Comparison of ENCODE assay signal across 24 mouse cellular contexts in genomic region chr1:59497741-59498613, GRCm38 (mm10). TPM values are rescaled to one million over a fixed set of nuclear protein-coding genes. Genes with fewer than 3 reads are reported as not detected.
A peak's percentile ranks its signal among the peaks of the same experiment; 100 is the strongest.
DNase-seq lines count a peak whose midpoint lies in the region; ATAC-seq and TF ChIP-seq lines count a peak whose summit lies in the region.
"Had no signal": no experiment of that assay in that cellular context is flagged by ENCODE, and none has a peak within 500 bp of the region (broad histone marks: within the 10 kb centered on the region; RNA-seq: fewer than 3 reads in every experiment).

No protein-coding gene starts in this region.

- DNase-seq in lung, adult 18-20 months, result no peak
- DNase-seq in ovary, postnatal 14 days (ENCODE audit: low spot score), result no peak
- DNase-seq in cerebellum, adult 2 months, result no peak
- DNase-seq in heart, postnatal 10 days, result no peak
- DNase-seq: adrenal gland, adult 8-10 months; cerebellum, postnatal 14 days; embryo, embryonic 11 days; forebrain, postnatal 0 days; gastrocnemius, postnatal 10 days; heart, adult 18-20 months; heart, postnatal 4 days; kidney, adult 18-20 months; layer of hippocampus, postnatal 36 days; right cerebral cortex, postnatal 4 days had no signal

- no peak overlapping the region for H3K4me3 ChIP-seq in lung, embryonic 16.5 days (ENCODE audit: low read length)
- no peak overlapping the region for H3K4me3 ChIP-seq in liver, embryonic 12.5 days
- no peak overlapping the region for H3K4me3 ChIP-seq in cerebellum, adult 2 months (replicated peaks; ENCODE audit: insufficient read depth, low read depth, low read length)
- H3K4me3 ChIP-seq: hindbrain, embryonic 15.5 days; layer of hippocampus, adult 2 months; limb, embryonic 15.5 days had no signal

- intact Hi-C loops in heart, postnatal 10 days (cut with DNase I), result no loop called here

- 44% methylated on average over 6 of the region's 6 CpGs for WGBS in lung, embryonic 16.5 days
- WGBS in liver, embryonic 12.5 days (ENCODE audit: insufficient replicate concordance), result 36% methylated on average over 6 of the region's 6 CpGs
- 92% methylated on average over 6 of the region's 6 CpGs for WGBS in cerebellum, adult 2 months

- TF ChIP-seq POLR2A in cerebellum, adult 2 months (IDR thresholded peaks at IDR 0.05; ENCODE audit: borderline replicate concordance, insufficient read depth, low read length), result no peak

- peak; percentile 78 for ATAC-seq in lung, embryonic 16.5 days (ENCODE audit: low read depth)
- peak; percentile 58; the same call in 1 of the 2 replicates for ATAC-seq in erythroid progenitor cell, adult 5-6 weeks (replicated peaks; ENCODE audit: low FRiP score, poor library complexity, severe bottlenecking)
- ATAC-seq in liver, embryonic 12.5 days, result peak; percentile 71
- ATAC-seq in megakaryocyte-erythroid progenitor cell, adult 5-6 weeks (replicated peaks; ENCODE audit: low FRiP score, low TSS enrichment, poor library complexity, severe bottlenecking), result peak; percentile 84
- ATAC-seq: forebrain, postnatal 0 days had no signal

- H3K27ac ChIP-seq in lung, embryonic 16.5 days (ENCODE audit: low read length), result peak overlapping the region; percentile 61; the same call in 1 of the 2 replicates
- H3K27ac ChIP-seq in liver, embryonic 12.5 days, result peak overlapping the region; percentile 58
- H3K27ac ChIP-seq in cerebellum, adult 2 months (ENCODE audit: insufficient read depth, low read length), result no peak overlapping the region
- H3K27ac ChIP-seq: hindbrain, embryonic 15.5 days; kidney, postnatal 0 days; layer of hippocampus, adult 2 months; limb, embryonic 15.5 days had no signal

- no peaks in the 10 kb centered on the region for H3K27me3 ChIP-seq in lung, embryonic 16.5 days (ENCODE audit: control insufficient read depth, insufficient read depth, low read depth, low read length)
- H3K27me3 ChIP-seq in liver, embryonic 12.5 days (replicated peaks), result no peaks in the 10 kb centered on the region
- H3K27me3 ChIP-seq in cerebellum, adult 2 months (ENCODE audit: control insufficient read depth, insufficient read depth, low read length), result no peaks in the 10 kb centered on the region
- H3K27me3 ChIP-seq: hindbrain, embryonic 15.5 days; limb, embryonic 15.5 days had no signal

- H3K9me3 ChIP-seq in lung, embryonic 16.5 days (ENCODE audit: control insufficient read depth, low read length), result no peaks in the 10 kb centered on the region
- no peaks in the 10 kb centered on the region for H3K9me3 ChIP-seq in liver, embryonic 12.5 days (replicated peaks)
- H3K9me3 ChIP-seq: hindbrain, embryonic 15.5 days; limb, embryonic 15.5 days had no signal

- no peak for TF ChIP-seq CTCF in cerebellum, adult 2 months (IDR thresholded peaks at IDR 0.05; ENCODE audit: borderline replicate concordance, insufficient read depth, low read depth, low read length)

- peaks cover 6% of the 10 kb centered on the region for H3K4me1 ChIP-seq in lung, embryonic 16.5 days (replicated peaks; ENCODE audit: control insufficient read depth, insufficient read depth, low read length)
- H3K4me1 ChIP-seq in liver, embryonic 12.5 days, result peaks cover 36% of the 10 kb centered on the region
- H3K4me1 ChIP-seq in cerebellum, adult 2 months (ENCODE audit: control insufficient read depth, insufficient read depth, low read length), result no peaks in the 10 kb centered on the region
- H3K4me1 ChIP-seq: hindbrain, embryonic 15.5 days; limb, embryonic 15.5 days had no signal

- no peak overlapping the region for H3K9ac ChIP-seq in lung, embryonic 16.5 days (ENCODE audit: low read length)
- H3K9ac ChIP-seq in liver, embryonic 12.5 days, result no peak overlapping the region
- H3K9ac ChIP-seq: forebrain, postnatal 0 days; hindbrain, embryonic 15.5 days; limb, embryonic 15.5 days had no signal

- 0 out of 2 replicates have a peak overlapping the region, but pooled peaks have one; percentile 11 for H3K4me2 ChIP-seq in lung, embryonic 16.5 days (ENCODE audit: low read depth, low read length)
- peak overlapping the region; percentile 14; the same call in 1 of the 2 replicates for H3K4me2 ChIP-seq in liver, embryonic 12.5 days
- H3K4me2 ChIP-seq: hindbrain, embryonic 15.5 days; limb, embryonic 15.5 days; midbrain, embryonic 11.5 days had no signal

- H3K36me3 ChIP-seq in lung, embryonic 16.5 days (ENCODE audit: control insufficient read depth, insufficient read depth, low read length), result no peaks in the 10 kb centered on the region
- no peaks in the 10 kb centered on the region for H3K36me3 ChIP-seq in liver, embryonic 12.5 days
- H3K36me3 ChIP-seq: hindbrain, embryonic 15.5 days; limb, embryonic 15.5 days had no signal

RNA-seq across cellular contexts. Expression of gene Fzd7, which starts 15.8 kb away (rescaled TPM):
- polyA plus RNA-seq in lung, embryonic 16.5 days (2015; fragmentation: Nextera tagmentation; extraction: Ambion mirVana), result 12.4 and 12.9 TPM in 2 replicates
- total RNA-seq in erythroid progenitor cell, adult 5-6 weeks (2015; ENCODE audit: low replicate concordance), result 1.1 and 5.4 TPM in 2 replicates
- 0.45 and 0.77 TPM in 2 replicates for total RNA-seq in erythroid progenitor cell, adult 5-6 weeks (2017; ENCODE audit: low replicate concordance)
- polyA plus RNA-seq in liver, embryonic 12.5 days (2016; fragmentation: Nextera tagmentation; extraction: Ambion mirVana), result 5.3 and 5.4 TPM in 2 replicates
- total RNA-seq in megakaryocyte-erythroid progenitor cell, adult 5-6 weeks (2014; fragmentation: Nextera tagmentation), result 14.0 and 16.1 TPM in 2 replicates
- total RNA-seq in megakaryocyte-erythroid progenitor cell, adult 5-6 weeks (2017), result 15.4 and 18.0 TPM in 2 replicates
- 25.0 and 28.1 TPM in 2 replicates for polyA plus RNA-seq in cerebellum, adult 2 months (2012; rRNA removed)
- 1 to 10 TPM; 6.4 to 6.7 TPM for total RNA-seq in heart, postnatal 10 days (2021)

RNA-seq across cellular contexts. Expression of gene Gm973, which starts 18.1 kb away (rescaled TPM):
- 2.0 and 2.3 TPM in 2 replicates for polyA plus RNA-seq in lung, embryonic 16.5 days (2015; fragmentation: Nextera tagmentation; extraction: Ambion mirVana)
- total RNA-seq in erythroid progenitor cell, adult 5-6 weeks (2015; ENCODE audit: low replicate concordance), result not detected in 2 replicates
- total RNA-seq in erythroid progenitor cell, adult 5-6 weeks (2017; ENCODE audit: low replicate concordance), result 1.9 TPM in 1 of 2 replicates, not detected in the other
- polyA plus RNA-seq in liver, embryonic 12.5 days (2016; fragmentation: Nextera tagmentation; extraction: Ambion mirVana), result not detected in 2 replicates
- total RNA-seq in megakaryocyte-erythroid progenitor cell, adult 5-6 weeks (2014; fragmentation: Nextera tagmentation), result 3.1 and 14.2 TPM in 2 replicates
- 1.4 TPM in 1 of 2 replicates, not detected in the other for total RNA-seq in megakaryocyte-erythroid progenitor cell, adult 5-6 weeks (2017)
- 4.7 and 5.7 TPM in 2 replicates for polyA plus RNA-seq in cerebellum, adult 2 months (2012; rRNA removed)
- under 1 TPM; 0.35 to 0.45 TPM for total RNA-seq in heart, postnatal 10 days (2021)
- total RNA-seq: heart, postnatal 4 days had no signal
- polyA plus RNA-seq: heart, embryonic 14.5 days had no signal
